Mouse (Mus musculus): ENCODE results near the gene Asic3.

The Asic3 gene

GRCm38 (mm10) chr5:24388246-24388915 is 24.8 kb upstream of the Asic3 start:
- WGBS, result 35% methylated on average over 26 of the region's 26 CpGs

GRCm38 (mm10) chr5:24389011-24389657 is 24.1 kb upstream of the Asic3 start:
- 74% methylated on average over 7 of the region's 7 CpGs for WGBS

- 93% methylated on average over 4 of the region's 4 CpGs for WGBS
Observed at GRCm38 (mm10) chr5:24389658-24390020, 23.6 kb upstream of the Asic3 start.

DNA sequence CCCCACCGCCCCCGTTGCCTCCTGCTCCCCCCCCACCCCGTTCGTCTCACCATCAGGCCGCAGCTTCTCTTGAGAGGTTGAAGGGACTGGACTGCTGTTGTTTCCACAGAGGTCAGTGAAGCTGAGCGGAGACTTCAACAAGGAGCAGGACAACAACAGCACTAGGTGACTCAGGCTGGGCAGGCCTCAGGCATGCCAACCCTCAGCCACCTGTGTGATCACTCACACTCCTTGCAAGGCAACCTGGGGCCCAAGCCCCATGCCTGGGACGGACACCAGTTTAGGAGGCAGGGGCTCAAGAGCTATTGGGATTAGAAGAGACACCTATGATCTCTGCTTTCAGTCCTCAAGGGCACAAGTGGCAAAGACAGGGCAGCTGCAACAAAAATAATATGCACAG is 21.3 kb upstream of the Asic3 start, which contains the start of gene Atg9b:
TSS of gene Atg9b (minus strand) at position 280 of the 400 bp plus-strand sequence.
- 90% methylated on average over 7 of the region's 7 CpGs for WGBS

- 81% methylated on average over 7 of the region's 7 CpGs for WGBS
Observed at GRCm38 (mm10) chr5:24392724-24393123, 20.5 kb upstream of the Asic3 start.

GRCm38 (mm10) chr5:24393392-24393997 is 19.7 kb upstream of the Asic3 start, which contains the start of gene Abcb8:
Gene Abcb8 (plus strand): TSS chr5:24393663.
- 24% methylated on average over 7 of the region's 7 CpGs for WGBS

DNA sequence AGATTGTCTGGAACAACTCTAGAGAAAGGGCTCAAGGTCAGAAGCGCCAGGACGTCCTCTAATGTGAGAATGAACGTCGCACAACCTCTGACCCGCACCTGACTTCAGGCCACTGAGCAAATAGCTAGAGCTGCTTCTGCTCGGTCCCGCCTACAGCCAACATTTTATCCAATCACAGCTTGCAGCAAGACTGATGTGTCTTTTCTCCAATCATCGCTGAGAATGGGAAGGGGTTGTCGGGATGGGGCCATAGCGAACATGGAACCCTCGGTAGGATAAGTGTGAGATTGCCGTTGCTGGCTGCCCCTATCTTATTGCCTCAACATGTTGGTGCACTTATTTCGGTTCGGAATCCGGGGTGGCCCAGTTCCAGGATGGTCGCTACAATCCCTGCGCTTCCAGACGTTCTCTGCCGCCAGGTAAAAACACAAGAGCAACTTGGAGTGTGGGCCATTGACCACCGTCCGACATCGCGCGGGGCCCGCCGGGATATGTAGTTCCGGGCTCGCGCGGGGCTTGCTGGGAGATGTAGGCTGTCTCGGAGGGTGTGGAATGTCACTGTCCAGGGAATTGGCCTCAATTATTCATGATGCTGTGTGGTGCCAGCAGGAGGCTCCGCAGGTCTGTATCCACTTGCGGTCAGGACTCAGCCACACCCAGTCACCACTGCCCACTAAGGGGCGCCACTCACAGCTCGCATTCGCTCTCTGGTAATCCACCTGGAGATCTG is 18.9 kb upstream of the Asic3 start:
- WGBS, result under 1% methylated on average over 36 of the region's 36 CpGs

DNA sequence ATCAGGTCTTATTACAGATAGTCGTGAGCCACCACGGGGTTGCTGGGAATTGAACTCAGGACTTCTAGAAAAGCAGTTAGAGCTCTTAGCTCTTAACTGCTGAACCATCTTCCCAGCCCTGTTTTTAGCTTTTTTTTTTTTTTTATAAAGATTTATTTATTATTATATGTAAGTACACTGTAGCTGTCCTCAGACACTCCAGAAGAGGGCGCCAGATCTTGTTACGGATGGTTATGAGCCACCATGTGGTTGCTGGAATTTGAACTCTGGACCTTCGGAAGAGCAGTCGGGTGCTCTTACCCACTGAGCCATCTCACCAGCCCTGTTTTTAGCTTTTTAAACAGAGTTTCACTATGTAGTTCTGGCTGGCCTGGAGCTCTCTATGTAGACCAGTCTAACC is 16.9 kb upstream of the Asic3 start:
- WGBS, result 90% methylated on average over 6 of the region's 6 CpGs

DNA sequence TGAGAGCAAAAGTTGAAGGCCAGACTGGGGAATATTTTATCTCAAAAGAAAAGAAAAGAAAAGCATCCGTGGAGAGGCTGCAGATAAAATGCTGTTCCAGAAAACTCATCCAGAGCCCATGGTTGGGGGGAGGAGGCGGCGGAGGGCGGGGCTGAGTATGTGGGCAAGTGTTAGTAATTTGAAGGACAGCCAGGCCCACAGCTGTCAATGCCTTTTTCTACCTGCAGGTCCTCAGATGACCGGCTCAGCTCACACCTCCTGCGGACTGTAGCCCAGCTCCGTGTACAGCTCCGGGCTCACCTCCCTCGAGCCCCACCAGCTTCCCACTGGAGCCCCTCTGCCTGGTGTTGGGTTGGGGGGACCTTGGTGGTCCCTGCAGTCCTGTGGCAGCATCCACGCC is 13.5 kb upstream of the Asic3 start:
- 80% methylated on average over 10 of the region's 10 CpGs for WGBS

GRCm38 (mm10) chr5:24400362-24400761 is 12.8 kb upstream of the Asic3 start:
- 90% methylated on average over 11 of the region's 11 CpGs for WGBS

- WGBS, result 93% methylated on average over 5 of the region's 5 CpGs
Observed at GRCm38 (mm10) chr5:24400911-24401605, 12.1 kb upstream of the Asic3 start.

DNA sequence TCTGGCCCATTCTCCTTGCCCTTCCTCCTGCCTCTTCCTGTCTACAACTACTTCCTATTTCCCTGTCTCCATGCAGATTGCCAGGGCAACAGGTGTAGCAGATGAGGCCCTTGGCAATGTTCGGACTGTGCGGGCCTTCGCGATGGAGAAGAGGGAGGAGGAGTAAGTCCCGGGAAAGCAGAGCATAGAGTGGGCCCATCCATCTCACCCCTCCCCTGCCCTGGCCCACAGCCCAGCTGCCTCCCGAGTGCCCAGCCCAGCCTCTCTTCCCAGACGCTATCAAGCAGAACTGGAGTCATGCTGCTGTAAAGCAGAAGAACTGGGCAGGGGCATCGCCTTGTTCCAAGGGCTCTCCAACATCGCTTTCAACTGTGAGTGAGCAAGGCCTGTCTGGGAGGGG is 11.2 kb upstream of the Asic3 start:
- 41% methylated on average over 9 of the region's 9 CpGs for WGBS

- WGBS, result 53% methylated on average over 6 of the region's 6 CpGs
Observed at GRCm38 (mm10) chr5:24404594-24405360, 8.4 kb upstream of the Asic3 start.

- WGBS, result 75% methylated on average over 3 of the region's 3 CpGs
Observed at GRCm38 (mm10) chr5:24405389-24405876, 7.8 kb upstream of the Asic3 start.

DNA sequence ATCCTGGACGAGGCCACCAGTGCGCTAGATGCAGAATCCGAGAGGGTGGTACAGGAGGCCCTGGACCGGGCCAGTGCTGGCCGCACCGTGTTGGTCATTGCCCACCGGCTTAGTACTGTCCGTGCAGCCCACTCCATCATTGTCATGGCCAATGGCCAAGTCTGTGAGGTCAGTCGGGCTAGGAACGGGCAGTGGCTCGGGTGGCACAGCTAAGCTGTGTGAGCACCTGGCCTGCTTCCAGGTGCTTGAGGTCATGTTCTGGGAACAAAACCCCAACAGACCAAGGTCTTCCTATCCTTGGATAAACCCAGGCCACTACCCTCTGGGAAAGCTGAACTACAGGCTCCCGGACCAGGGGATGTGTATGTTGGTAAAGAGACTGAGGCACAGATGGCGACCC is 4.5 kb upstream of the Asic3 start:
- 79% methylated on average over 13 of the region's 13 CpGs for WGBS

- 89% methylated on average over 2 of the region's 2 CpGs for WGBS
Observed at GRCm38 (mm10) chr5:24409466-24409865, 3.7 kb upstream of the Asic3 start.

DNA sequence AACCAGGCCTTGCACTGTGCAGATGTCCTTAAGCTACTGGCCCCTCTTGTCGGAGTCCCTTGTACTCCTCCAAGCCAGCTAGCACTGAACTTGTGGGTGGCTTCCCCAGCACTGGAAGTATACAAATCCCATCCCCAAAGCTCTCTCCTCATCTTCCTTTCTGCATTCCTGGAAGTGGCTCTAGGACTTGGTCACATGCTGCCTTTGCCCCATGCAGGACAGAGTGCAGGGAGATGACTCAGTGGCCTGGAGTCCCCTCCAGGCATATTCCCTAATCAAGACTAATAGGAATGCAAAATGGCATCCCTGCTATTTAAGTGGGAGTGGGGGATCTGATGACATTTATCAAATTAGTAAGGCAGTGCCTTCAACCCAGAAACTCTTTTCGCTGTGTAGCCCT is 1.1 kb upstream of the Asic3 start:
- 91% methylated on average over 2 of the region's 2 CpGs for whole genome bisulfite sequencing

DNA sequence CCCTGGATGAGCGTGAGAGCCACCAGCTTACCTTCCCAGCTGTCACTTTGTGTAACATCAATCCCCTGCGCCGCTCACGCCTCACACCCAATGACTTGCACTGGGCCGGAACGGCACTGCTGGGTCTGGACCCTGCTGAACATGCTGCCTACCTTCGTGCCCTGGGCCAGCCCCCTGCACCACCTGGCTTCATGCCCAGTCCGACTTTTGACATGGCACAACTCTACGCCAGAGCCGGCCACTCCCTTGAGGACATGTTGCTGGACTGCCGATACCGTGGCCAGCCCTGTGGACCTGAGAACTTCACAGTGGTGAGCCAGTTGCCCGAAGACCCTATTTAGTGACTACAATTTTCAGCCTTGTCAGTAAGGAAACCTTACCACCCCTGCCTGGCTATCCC is 746 bp downstream of the Asic3 start:
- WGBS, result 85% methylated on average over 13 of the region's 13 CpGs

GRCm38 (mm10) chr5:24416222-24416736 is 3.1 kb downstream of the Asic3 start:
- WGBS, result 2% methylated on average over 21 of the region's 21 CpGs

- WGBS, result 91% methylated on average over 10 of the region's 10 CpGs
Observed at GRCm38 (mm10) chr5:24417587-24417986, 4.4 kb downstream of the Asic3 start.

DNA sequence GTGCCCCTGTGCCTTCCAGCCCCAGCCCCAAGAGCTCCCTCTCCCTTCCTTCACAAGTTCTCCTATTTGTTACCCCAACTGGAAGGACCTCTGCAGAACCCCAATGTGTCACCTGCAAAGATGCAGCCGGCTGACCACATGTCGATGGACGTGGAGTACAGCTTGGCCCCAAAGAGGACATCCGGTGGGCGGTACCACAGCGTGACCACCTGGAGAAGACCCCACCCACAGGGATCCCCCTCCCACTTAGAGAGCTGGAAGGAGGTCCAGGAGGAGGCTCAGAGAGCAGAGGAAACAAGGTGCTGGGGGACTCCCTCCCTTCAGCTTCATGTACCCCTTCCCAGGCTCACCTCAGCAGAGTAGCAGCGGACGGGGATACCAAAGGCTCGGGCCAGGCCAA is 7.2 kb downstream of the Asic3 start:
- WGBS, result 88% methylated on average over 9 of the region's 9 CpGs
